Comparison of ENCODE assay signal across 23 mouse cellular contexts in genomic region chr19:14180956-14181355, GRCm38 (mm10).
DNase-seq lines count a peak whose midpoint lies in the region; ATAC-seq and TF ChIP-seq lines count a peak whose summit lies in the region.
"Had no signal": no experiment of that assay in that cellular context is flagged by ENCODE, and none has a peak within 500 bp of the region (broad histone marks: within the 10 kb centered on the region; RNA-seq: fewer than 3 reads in every experiment).

No protein-coding gene starts in this region.

- no peak overlapping the region for H3K4me2 ChIP-seq in embryonic facial prominence, embryonic 14.5 days (ENCODE audit: low read depth, low read length)
- H3K4me2 ChIP-seq in limb, embryonic 14.5 days (replicated peaks; ENCODE audit: low read depth, low read length, severe bottlenecking) = no peak overlapping the region
- H3K4me2 ChIP-seq: embryonic facial prominence, embryonic 15.5 days; forebrain, embryonic 12.5 days; forebrain, embryonic 15.5 days; heart, embryonic 13.5 days; hindbrain, embryonic 12.5 days; hindbrain, embryonic 15.5 days had no signal

- no peaks in the 10 kb centered on the region for H3K4me1 ChIP-seq in embryonic facial prominence, embryonic 14.5 days (ENCODE audit: control insufficient read depth, insufficient read depth, low read length)
- H3K4me1 ChIP-seq in embryonic facial prominence, embryonic 10.5 days = peaks cover 11% of the 10 kb centered on the region
- H3K4me1 ChIP-seq in limb, embryonic 14.5 days (ENCODE audit: control insufficient read depth, insufficient read depth, low read length) = no peaks in the 10 kb centered on the region
- peaks cover 8% of the 10 kb centered on the region for H3K4me1 ChIP-seq in limb, embryonic 10.5 days
- H3K4me1 ChIP-seq: forebrain, embryonic 15.5 days; heart, embryonic 10.5 days; heart, embryonic 13.5 days; hindbrain, embryonic 12.5 days; hindbrain, embryonic 15.5 days had no signal

- no peaks in the 10 kb centered on the region for H3K36me3 ChIP-seq in embryonic facial prominence, embryonic 14.5 days (ENCODE audit: control insufficient read depth, insufficient read depth, low read length)
- H3K36me3 ChIP-seq in embryonic facial prominence, embryonic 10.5 days (replicated peaks) = no peaks in the 10 kb centered on the region
- no peaks in the 10 kb centered on the region for H3K36me3 ChIP-seq in limb, embryonic 14.5 days (ENCODE audit: control insufficient read depth, insufficient read depth, low read length)
- H3K36me3 ChIP-seq in limb, embryonic 10.5 days = no peaks in the 10 kb centered on the region
- H3K36me3 ChIP-seq: embryonic facial prominence, embryonic 15.5 days; forebrain, embryonic 12.5 days; forebrain, embryonic 15.5 days; heart, embryonic 10.5 days; heart, embryonic 13.5 days; hindbrain, embryonic 12.5 days; hindbrain, embryonic 15.5 days had no signal

- 58% methylated on average over 3 of the region's 3 CpGs for WGBS in embryonic facial prominence, embryonic 14.5 days
- WGBS in embryonic facial prominence, embryonic 10.5 days = 75% methylated on average over 3 of the region's 3 CpGs
- 62% methylated on average over 3 of the region's 3 CpGs for WGBS in limb, embryonic 14.5 days
- 82% methylated on average over 3 of the region's 3 CpGs for WGBS in limb, embryonic 10.5 days

- TF ChIP-seq POLR2A in limb, embryonic 14.5 days (IDR thresholded peaks at IDR 0.05; ENCODE audit: borderline replicate concordance, extremely low read depth, insufficient read depth, insufficient read length) = no peak

- ATAC-seq in embryonic facial prominence, embryonic 14.5 days (ENCODE audit: low read depth) = no peak
- no peak for ATAC-seq in limb, embryonic 14.5 days (ENCODE audit: low FRiP score, low read depth)
- ATAC-seq: activated CD4-positive, CD25-positive, alpha-beta regulatory T cell, adult 4 months; forebrain, embryonic 15.5 days had no signal

- H3K27ac ChIP-seq in embryonic facial prominence, embryonic 14.5 days (replicated peaks; ENCODE audit: low read depth, low read length) = no peak overlapping the region
- no peak overlapping the region for H3K27ac ChIP-seq in embryonic facial prominence, embryonic 10.5 days (replicated peaks)
- no peak overlapping the region for H3K27ac ChIP-seq in limb, embryonic 14.5 days (replicated peaks; ENCODE audit: low read depth, low read length)
- H3K27ac ChIP-seq in limb, embryonic 10.5 days = no peak overlapping the region
- H3K27ac ChIP-seq: embryonic facial prominence, embryonic 15.5 days; forebrain, embryonic 12.5 days; forebrain, embryonic 15.5 days; heart, adult 2 months; heart, embryonic 10.5 days; heart, embryonic 13.5 days; hindbrain, embryonic 12.5 days; hindbrain, embryonic 15.5 days had no signal

- no peaks in the 10 kb centered on the region for H3K27me3 ChIP-seq in embryonic facial prominence, embryonic 14.5 days (replicated peaks; ENCODE audit: control insufficient read depth, insufficient read depth, low read length)
- 0 out of 2 replicates have a peak, but pooled peaks cover 4% of the 10 kb centered on the region for H3K27me3 ChIP-seq in embryonic facial prominence, embryonic 10.5 days (replicated peaks; ENCODE audit: low read depth, poor library complexity, severe bottlenecking)
- no peaks in the 10 kb centered on the region for H3K27me3 ChIP-seq in limb, embryonic 14.5 days (ENCODE audit: control insufficient read depth, insufficient read depth, low read length)
- H3K27me3 ChIP-seq in limb, embryonic 10.5 days (ENCODE audit: low read depth, poor library complexity, severe bottlenecking) = no peaks in the 10 kb centered on the region
- H3K27me3 ChIP-seq: hindbrain, embryonic 12.5 days; hindbrain, embryonic 15.5 days had no signal

- H3K9ac ChIP-seq in embryonic facial prominence, embryonic 14.5 days (ENCODE audit: low read depth, low read length) = no peak overlapping the region
- no peak overlapping the region for H3K9ac ChIP-seq in limb, embryonic 14.5 days (ENCODE audit: low read depth, low read length, severe bottlenecking)
- H3K9ac ChIP-seq: embryonic facial prominence, embryonic 15.5 days; forebrain, embryonic 12.5 days; forebrain, embryonic 15.5 days; heart, embryonic 13.5 days; hindbrain, embryonic 12.5 days; hindbrain, embryonic 15.5 days had no signal

- DNase-seq in embryonic facial prominence, embryonic 14.5 days (ENCODE audit: low spot score) = peak; percentile 16
- DNase-seq in embryonic facial prominence, embryonic 10.5 days (ENCODE audit: low spot score) = no peak
- peak; percentile 6 for DNase-seq in layer of hippocampus, adult 11-12 months (ENCODE audit: low spot score)
- no peak for DNase-seq in layer of hippocampus, postnatal 25 days (ENCODE audit: extremely low spot score in 1 of 2, low spot score in 1 of 2)
- peak; percentile 10 for DNase-seq in limb, embryonic 14.5 days (ENCODE audit: low spot score)
- no peak for DNase-seq in limb, embryonic 10.5 days (ENCODE audit: low spot score)
- DNase-seq: adrenal gland, adult 8-10 months; adrenal gland, postnatal 25 days; cerebellum, adult 11-12 months; cerebellum, adult 8-10 months; cerebellum, postnatal 10 days; cerebellum, postnatal 36 days; gastrocnemius, postnatal 25 days; heart, adult 2 months; heart, postnatal 14 days had no signal

- no peaks in the 10 kb centered on the region for H3K9me3 ChIP-seq in embryonic facial prominence, embryonic 14.5 days (ENCODE audit: control insufficient read depth, low read length)
- H3K9me3 ChIP-seq in embryonic facial prominence, embryonic 10.5 days = no peaks in the 10 kb centered on the region
- H3K9me3 ChIP-seq in limb, embryonic 14.5 days (ENCODE audit: control insufficient read depth, low read length) = no peaks in the 10 kb centered on the region
- no peaks in the 10 kb centered on the region for H3K9me3 ChIP-seq in limb, embryonic 10.5 days (replicated peaks)
- H3K9me3 ChIP-seq: embryonic facial prominence, embryonic 15.5 days; forebrain, embryonic 12.5 days; forebrain, embryonic 15.5 days; heart, embryonic 10.5 days; heart, embryonic 13.5 days; hindbrain, embryonic 12.5 days; hindbrain, embryonic 15.5 days had no signal

- no peak overlapping the region for H3K4me3 ChIP-seq in embryonic facial prominence, embryonic 14.5 days (ENCODE audit: low read depth, low read length)
- H3K4me3 ChIP-seq in embryonic facial prominence, embryonic 10.5 days = no peak overlapping the region
- H3K4me3 ChIP-seq in limb, embryonic 14.5 days (replicated peaks; ENCODE audit: low read length) = no peak overlapping the region
- no peak overlapping the region for H3K4me3 ChIP-seq in limb, embryonic 10.5 days
- H3K4me3 ChIP-seq: embryonic facial prominence, embryonic 15.5 days; forebrain, embryonic 12.5 days; forebrain, embryonic 15.5 days; heart, adult 2 months; heart, embryonic 10.5 days; heart, embryonic 13.5 days; hindbrain, embryonic 12.5 days; hindbrain, embryonic 15.5 days had no signal

Comparison
In these comparisons a context has a peak if more than half of its experiments do, and no peak if none do; other contexts are left out.
1. DNase-seq: peak in embryonic facial prominence, embryonic 14.5 days (single experiment), layer of hippocampus, adult 11-12 months (single experiment) and limb, embryonic 14.5 days (single experiment); none in embryonic facial prominence, embryonic 10.5 days (single experiment), layer of hippocampus, postnatal 25 days (0 of 2) and limb, embryonic 10.5 days (single experiment).